Mouse (Mus musculus) lung, adult 2 months (tissue): ENCODE data around the gene Spry1.

Experiments used
- CTCF ChIP-seq: fragments of 200-500 bp; IDR thresholded peaks from 2 replicates; pipeline ENCODE4 v1.5.1; 2011; ENCODE audit warnings: mild to moderate bottlenecking, low read length, control low read depth; ENCODE audit not compliant: insufficient read depth
- POLR2A ChIP-seq: fragments of 200-500 bp; IDR thresholded peaks from 2 replicates; pipeline ENCODE4 v1.6.1; 2011; ENCODE audit warnings: low read depth, mild to moderate bottlenecking, control low read depth, low read length, borderline replicate concordance; ENCODE audit errors: extremely low read depth

GRCm38 (mm10) chr3:37676291-37676690 is 36.5 kb downstream of the Spry1 start:
- no peak for TF ChIP-seq CTCF
- no peak for TF ChIP-seq POLR2A
